Mouse (Mus musculus) heart, embryonic 10.5 days (tissue): ENCODE results near the gene Senp5. TPM values are rescaled to one million over a fixed set of nuclear protein-coding genes. Genes with fewer than 3 reads are reported as not detected.

Source experiments
- DNase-seq: peaks from one replicate; pipeline ENCODE4 v3.0.0-alpha.2; 2017; ENCODE audit warnings: low spot score
- H3K27ac ChIP-seq: fragments of 300-500 bp; sonication (generic); 2 replicates; pipeline ENCODE4 v1.5.1; 2016; ENCODE audit warnings: mild to moderate bottlenecking
- H3K27me3 ChIP-seq: fragments of 300-500 bp; sonication (generic); 2 replicates; pipeline ENCODE4 v1.6.1; 2016; ENCODE audit warnings: mild to moderate bottlenecking; ENCODE audit not compliant: poor library complexity, insufficient read depth, severe bottlenecking
- H3K36me3 ChIP-seq: fragments of 300-500 bp; sonication (generic); 2 replicates; pipeline ENCODE4 v1.6.1; 2016; ENCODE audit warnings: mild to moderate bottlenecking, moderate library complexity
- H3K4me1 ChIP-seq: fragments of 300-500 bp; sonication (generic); 2 replicates; pipeline ENCODE4 v1.6.1; 2016; ENCODE audit warnings: mild to moderate bottlenecking
- H3K4me3 ChIP-seq: fragments of 300-500 bp; sonication (generic); 2 replicates; pipeline ENCODE4 v1.5.1; 2016; ENCODE audit warnings: mild to moderate bottlenecking, moderate library complexity
- H3K9me3 ChIP-seq: fragments of 300-500 bp; sonication (generic); 2 replicates; pipeline ENCODE4 v1.6.1; 2016; ENCODE audit warnings: mild to moderate bottlenecking, moderate library complexity
- WGBS: fragments of 180-500 bp; shearing (Covaris S2); methylation state at CpG from one replicate; pipeline ENCODE4 v1.1.7; 2016; 5-methylcytosine and 5-hydroxymethylcytosine counted together
- polyA plus RNA-seq: library from polyadenylated mRNA; unstranded; fragments of >200 nt; fragmentation: Nextera tagmentation; extraction: Ambion mirVana; gene quantifications from 2 replicates; pipeline ENCODE4 v1.2.1, GENCODE M21; 2016

Gene Senp5
- polyA plus RNA-seq, 1 experiment from 2014 or later: 16.9 TPM

GRCm38 (mm10) chr16:31934550-31935010 is 68.5 kb downstream of the Senp5 start:
- H3K4me3 ChIP-seq: peak overlapping the region; percentile 54
- WGBS: 22% methylated on average over 13 of the region's 13 CpGs
- H3K36me3 ChIP-seq: no peaks in the 10 kb centered on the region
- H3K9me3 ChIP-seq: no peaks in the 10 kb centered on the region
- peaks cover 69% of the 10 kb centered on the region for H3K27me3 ChIP-seq
- no peak for DNase-seq
- H3K27ac ChIP-seq: no peak overlapping the region
- peaks cover 29% of the 10 kb centered on the region for H3K4me1 ChIP-seq

- no peaks in the 10 kb centered on the region for H3K9me3 ChIP-seq
- peaks cover 69% of the 10 kb centered on the region for H3K27me3 ChIP-seq
- peak within 1 kb of the TSS; percentile 68 for H3K4me3 ChIP-seq
- no peak for DNase-seq
- WGBS: 8% methylated on average over 42 of the region's 42 CpGs
- H3K4me1 ChIP-seq: peaks cover 29% of the 10 kb centered on the region
- peak within 1 kb of the TSS; percentile 79 for H3K27ac ChIP-seq
- no peaks in the 10 kb centered on the region for H3K36me3 ChIP-seq
Measured at GRCm38 (mm10) chr16:31933751-31934549, 69.1 kb downstream of the Senp5 start, which contains the start of gene Pigz. Gene Pigz, plus strand, starts transcription at chr16:31933851.

GRCm38 (mm10) chr16:31932840-31933697 is 70.0 kb downstream of the Senp5 start:
- Histone ChIP-seq H3K4me3 (peak overlapping the region; percentile 68), H3K27me3 (peaks cover 69% of the 10 kb centered on the region), H3K4me1 (peaks cover 29% of the 10 kb centered on the region), H3K9me3 (no peaks in the 10 kb centered on the region), H3K27ac (peak overlapping the region; percentile 79), H3K36me3 (no peaks in the 10 kb centered on the region)
- peak; percentile 92 for DNase-seq
- WGBS: 1% methylated on average over 50 of the region's 50 CpGs

- Histone ChIP-seq H3K4me1 (peaks cover 29% of the 10 kb centered on the region), H3K27me3 (peaks cover 69% of the 10 kb centered on the region), H3K36me3 (no peaks in the 10 kb centered on the region), H3K4me3 (no peak overlapping the region), H3K9me3 (no peaks in the 10 kb centered on the region), H3K27ac (no peak overlapping the region)
- WGBS: 62% methylated on average over 5 of the region's 5 CpGs
- no peak for DNase-seq
Measured at GRCm38 (mm10) chr16:31932255-31932654, 70.8 kb downstream of the Senp5 start.

- 56% methylated on average over 17 of the region's 17 CpGs for WGBS
- peaks cover 62% of the 10 kb centered on the region for H3K27me3 ChIP-seq
- no peak overlapping the region for H3K27ac ChIP-seq
- peaks cover 29% of the 10 kb centered on the region for H3K4me1 ChIP-seq
- H3K9me3 ChIP-seq: no peaks in the 10 kb centered on the region
- no peak for DNase-seq
- no peaks in the 10 kb centered on the region for H3K36me3 ChIP-seq
- no peak overlapping the region for H3K4me3 ChIP-seq
Measured at GRCm38 (mm10) chr16:31931330-31931729, 71.8 kb downstream of the Senp5 start.

- Histone ChIP-seq H3K27ac (no peak overlapping the region), H3K27me3 (peaks cover 25% of the 10 kb centered on the region), H3K9me3 (no peaks in the 10 kb centered on the region), H3K4me1 (peaks cover 12% of the 10 kb centered on the region; the same call in 1 of the 2 replicates), H3K36me3 (no peaks in the 10 kb centered on the region), H3K4me3 (no peak overlapping the region)
- DNase-seq: no peak
- WGBS: 85% methylated on average over 5 of the region's 5 CpGs
Measured at GRCm38 (mm10) chr16:31927412-31927811, 75.7 kb downstream of the Senp5 start.

- no peak overlapping the region for H3K4me3 ChIP-seq
- DNase-seq: no peak
- no peaks in the 10 kb centered on the region for H3K36me3 ChIP-seq
- WGBS: 83% methylated on average over 13 of the region's 13 CpGs
- peaks cover 12% of the 10 kb centered on the region; the same call in 1 of the 2 replicates for H3K4me1 ChIP-seq
- H3K27me3 ChIP-seq: peaks cover 18% of the 10 kb centered on the region
- H3K9me3 ChIP-seq: no peaks in the 10 kb centered on the region
- no peak overlapping the region for H3K27ac ChIP-seq
Measured at GRCm38 (mm10) chr16:31926547-31927182, 76.4 kb downstream of the Senp5 start.

- no peaks in the 10 kb centered on the region for H3K9me3 ChIP-seq
- H3K4me1 ChIP-seq: peaks cover 12% of the 10 kb centered on the region; the same call in 1 of the 2 replicates
- no peak overlapping the region for H3K27ac ChIP-seq
- WGBS: 79% methylated on average over 6 of the region's 6 CpGs
- no peaks in the 10 kb centered on the region for H3K36me3 ChIP-seq
- DNase-seq: no peak
- H3K4me3 ChIP-seq: no peak overlapping the region
- H3K27me3 ChIP-seq: peaks cover 12% of the 10 kb centered on the region
Measured at GRCm38 (mm10) chr16:31926091-31926490, 77.0 kb downstream of the Senp5 start.

GRCm38 (mm10) chr16:31924368-31924767 is 78.7 kb downstream of the Senp5 start:
- peaks cover 12% of the 10 kb centered on the region; the same call in 1 of the 2 replicates for H3K4me1 ChIP-seq
- no peaks in the 10 kb centered on the region for H3K27me3 ChIP-seq
- DNase-seq: no peak
- H3K27ac ChIP-seq: no peak overlapping the region
- no peak overlapping the region for H3K4me3 ChIP-seq
- H3K36me3 ChIP-seq: no peaks in the 10 kb centered on the region
- WGBS: 83% methylated on average over 6 of the region's 6 CpGs
- H3K9me3 ChIP-seq: no peaks in the 10 kb centered on the region

- H3K9me3 ChIP-seq: no peaks in the 10 kb centered on the region
- peak; percentile 90 for DNase-seq
- 0 out of 2 replicates have a peak overlapping the region, but pooled peaks have one; percentile 30 for H3K27ac ChIP-seq
- WGBS: 6% methylated on average over 14 of the region's 14 CpGs
- no peaks in the 10 kb centered on the region for H3K36me3 ChIP-seq
- peak overlapping the region; percentile 42 for H3K4me3 ChIP-seq
- no peaks in the 10 kb centered on the region for H3K4me1 ChIP-seq
- peaks cover 4% of the 10 kb centered on the region; the same call in 1 of the 2 replicates for H3K27me3 ChIP-seq
Measured at GRCm38 (mm10) chr16:31918248-31918724, 84.8 kb downstream of the Senp5 start.

- no peaks in the 10 kb centered on the region for H3K36me3 ChIP-seq
- H3K9me3 ChIP-seq: no peaks in the 10 kb centered on the region
- DNase-seq: no peak
- H3K4me3 ChIP-seq: peak overlapping the region; percentile 42; the same call in 1 of the 2 replicates
- H3K27ac ChIP-seq: no peak overlapping the region
- 62% methylated on average over 11 of the region's 11 CpGs for WGBS
- peaks cover 4% of the 10 kb centered on the region; the same call in 1 of the 2 replicates for H3K27me3 ChIP-seq
- no peaks in the 10 kb centered on the region for H3K4me1 ChIP-seq
Measured at GRCm38 (mm10) chr16:31917776-31918175, 85.3 kb downstream of the Senp5 start.

GRCm38 (mm10) chr16:31910281-31910847 is 92.7 kb downstream of the Senp5 start:
- DNase-seq: no peak
- peaks cover 19% of the 10 kb centered on the region for H3K4me1 ChIP-seq
- H3K9me3 ChIP-seq: no peaks in the 10 kb centered on the region
- no peak overlapping the region for H3K4me3 ChIP-seq
- peaks cover 4% of the 10 kb centered on the region; the same call in 1 of the 2 replicates for H3K27me3 ChIP-seq
- no peaks in the 10 kb centered on the region for H3K36me3 ChIP-seq
- H3K27ac ChIP-seq: no peak overlapping the region
- WGBS: 51% methylated on average over 10 of the region's 10 CpGs
